Mouse (Mus musculus): ENCODE measurements around the gene Rsad1. TPM values are rescaled to one million over a fixed set of nuclear protein-coding genes. Genes with fewer than 3 reads are reported as not detected.

The Rsad1 gene
- polyA plus RNA-seq, 1 experiment from 2014 or later, result 2.8 TPM

DNA sequence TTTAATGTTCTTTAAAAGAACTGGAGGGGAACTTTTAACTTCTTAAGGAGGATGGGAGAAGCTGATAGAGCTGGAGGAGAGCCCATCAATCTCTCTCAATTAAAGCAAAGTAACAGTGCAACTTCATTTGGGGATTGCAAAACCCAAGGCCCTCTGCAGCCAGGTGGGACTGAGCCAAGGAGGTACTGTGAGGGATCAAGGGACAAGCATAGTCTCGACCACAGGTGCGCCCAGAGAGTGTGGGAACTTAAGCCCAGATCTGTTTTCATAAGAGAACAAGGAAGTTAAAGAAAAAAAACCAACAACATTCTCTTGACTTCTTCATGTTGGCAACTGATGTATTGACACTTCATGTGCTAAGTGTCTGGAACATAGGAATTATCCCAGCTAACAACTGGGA lies 26.0 kb upstream of the Rsad1 start:
- DNase-seq (ENCODE audit: low spot score), result no peak
- 73% methylated on average over 2 of the region's 2 CpGs for WGBS

DNA sequence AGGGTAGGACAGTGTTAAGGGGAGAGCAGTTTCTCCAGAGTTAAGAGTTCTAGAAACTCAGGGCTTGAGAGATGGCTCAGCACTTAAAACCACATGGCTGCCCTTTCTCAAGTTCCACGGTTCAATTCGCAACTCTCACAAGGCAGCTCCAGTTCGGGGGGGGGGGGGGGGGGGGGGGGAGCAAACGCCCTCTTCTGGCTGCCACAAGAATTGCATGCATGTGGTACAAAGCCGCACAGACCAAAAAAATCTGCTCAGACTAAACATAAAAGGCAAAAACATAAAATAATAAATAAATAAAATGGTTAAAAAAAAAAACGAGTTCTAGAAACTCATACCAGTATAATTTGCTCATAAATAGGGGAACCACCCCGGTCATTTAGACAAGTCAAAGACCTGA lies 25.5 kb upstream of the Rsad1 start:
- 23% methylated on average over 6 of the region's 7 CpGs for WGBS
- H3K4me1 ChIP-seq (ENCODE audit: control insufficient read depth, insufficient read depth, low read length), result no peaks in the 10 kb centered on the region
- ATAC-seq (ENCODE audit: low read depth) (no peak), DNase-seq (ENCODE audit: low spot score) (no peak)
- no peak overlapping the region for H3K4me2 ChIP-seq (ENCODE audit: low read depth, low read length)
- 0 out of 2 replicates have a peak, but pooled peaks cover 10% of the 10 kb centered on the region for H3K36me3 ChIP-seq (ENCODE audit: control insufficient read depth, insufficient read depth, low read length)
- no peak overlapping the region for H3K4me3 ChIP-seq (ENCODE audit: low read depth, low read length)
- no peak overlapping the region for H3K27ac ChIP-seq (replicated peaks; ENCODE audit: low read depth, low read length)
- no peak overlapping the region for H3K9ac ChIP-seq (ENCODE audit: low read depth, low read length)
- H3K9me3 ChIP-seq (ENCODE audit: control insufficient read depth, low read length), result no peaks in the 10 kb centered on the region
- H3K27me3 ChIP-seq (replicated peaks; ENCODE audit: control insufficient read depth, insufficient read depth, low read length), result no peaks in the 10 kb centered on the region

More for the DNA sequence above, 26.0 kb upstream of the Rsad1 start:
- Histone ChIP-seq H3K27me3 (replicated peaks; ENCODE audit: control insufficient read depth, insufficient read depth, low read length) (no peaks in the 10 kb centered on the region), H3K4me2 (ENCODE audit: low read depth, low read length) (no peak overlapping the region), H3K4me1 (ENCODE audit: control insufficient read depth, insufficient read depth, low read length) (no peaks in the 10 kb centered on the region), H3K9ac (ENCODE audit: low read depth, low read length) (no peak overlapping the region), H3K4me3 (ENCODE audit: low read depth, low read length) (no peak overlapping the region), H3K27ac (replicated peaks; ENCODE audit: low read depth, low read length) (no peak overlapping the region), H3K36me3 (ENCODE audit: control insufficient read depth, insufficient read depth, low read length) (0 out of 2 replicates have a peak, but pooled peaks cover 10% of the 10 kb centered on the region), H3K9me3 (ENCODE audit: control insufficient read depth, low read length) (no peaks in the 10 kb centered on the region)
- ATAC-seq (ENCODE audit: low read depth), result no peak

DNA sequence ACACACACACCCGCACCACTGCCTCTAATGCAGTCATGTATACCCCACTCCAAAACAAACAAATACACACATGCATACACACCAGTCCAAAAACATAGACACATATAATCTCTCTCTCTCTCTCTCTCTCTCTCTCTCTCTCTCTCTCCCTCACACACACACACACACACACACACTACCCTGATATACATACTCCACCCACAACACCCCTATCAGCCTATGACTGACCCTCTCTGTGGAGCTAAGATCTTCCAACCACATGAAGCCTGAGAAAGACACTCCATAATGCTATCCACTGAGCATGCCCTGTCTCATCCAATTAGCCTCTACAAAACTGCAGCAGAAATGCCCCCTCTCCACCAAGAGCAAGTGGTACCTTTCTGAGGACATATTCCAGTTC lies 22.8 kb upstream of the Rsad1 start:
- ATAC-seq (ENCODE audit: low read depth), result no peak
- Histone ChIP-seq H3K27me3 (replicated peaks; ENCODE audit: control insufficient read depth, insufficient read depth, low read length) (no peaks in the 10 kb centered on the region), H3K4me3 (ENCODE audit: low read depth, low read length) (no peak overlapping the region), H3K27ac (replicated peaks; ENCODE audit: low read depth, low read length) (no peak overlapping the region), H3K36me3 (ENCODE audit: control insufficient read depth, insufficient read depth, low read length) (peaks cover 27% of the 10 kb centered on the region; the same call in 1 of the 2 replicates), H3K9me3 (ENCODE audit: control insufficient read depth, low read length) (no peaks in the 10 kb centered on the region), H3K4me1 (ENCODE audit: control insufficient read depth, insufficient read depth, low read length) (no peaks in the 10 kb centered on the region), H3K9ac (ENCODE audit: low read depth, low read length) (no peak overlapping the region), H3K4me2 (ENCODE audit: low read depth, low read length) (no peak overlapping the region)
- 100% methylated on average over 1 of the region's 1 CpGs for WGBS
- no peak for DNase-seq (ENCODE audit: low spot score)

DNA sequence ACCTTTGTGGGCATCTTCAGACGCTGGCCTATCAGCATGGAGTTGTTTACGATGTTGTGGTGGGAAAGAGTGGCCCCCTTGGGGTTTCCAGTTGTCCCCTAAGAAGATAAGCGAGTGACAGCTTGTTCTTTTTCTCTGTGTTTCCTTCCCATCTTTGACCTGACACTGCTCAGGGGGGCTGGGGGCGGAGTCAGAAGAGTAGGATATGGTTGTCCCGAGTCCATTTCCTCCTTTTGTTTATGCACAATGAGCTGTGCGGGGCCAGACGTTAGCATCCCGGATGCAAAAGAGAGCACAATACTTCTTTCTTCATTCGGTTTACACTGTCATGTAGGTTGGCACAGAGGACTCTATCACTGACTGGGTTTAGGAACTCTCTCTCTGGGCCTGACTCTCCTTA lies 21.6 kb upstream of the Rsad1 start:
- WGBS, result 66% methylated on average over 9 of the region's 9 CpGs
- no peak overlapping the region for H3K4me3 ChIP-seq (ENCODE audit: low read depth, low read length)
- H3K4me1 ChIP-seq (ENCODE audit: control insufficient read depth, insufficient read depth, low read length), result no peaks in the 10 kb centered on the region
- DNase-seq (ENCODE audit: low spot score) (no peak), ATAC-seq (ENCODE audit: low read depth) (no peak)
- no peak overlapping the region for H3K27ac ChIP-seq (replicated peaks; ENCODE audit: low read depth, low read length)
- H3K4me2 ChIP-seq (ENCODE audit: low read depth, low read length), result no peak overlapping the region
- H3K27me3 ChIP-seq (replicated peaks; ENCODE audit: control insufficient read depth, insufficient read depth, low read length), result peaks cover 8% of the 10 kb centered on the region
- no peaks in the 10 kb centered on the region for H3K9me3 ChIP-seq (ENCODE audit: control insufficient read depth, low read length)
- no peak overlapping the region for H3K9ac ChIP-seq (ENCODE audit: low read depth, low read length)
- peaks cover 27% of the 10 kb centered on the region; the same call in 1 of the 2 replicates for H3K36me3 ChIP-seq (ENCODE audit: control insufficient read depth, insufficient read depth, low read length)

DNA sequence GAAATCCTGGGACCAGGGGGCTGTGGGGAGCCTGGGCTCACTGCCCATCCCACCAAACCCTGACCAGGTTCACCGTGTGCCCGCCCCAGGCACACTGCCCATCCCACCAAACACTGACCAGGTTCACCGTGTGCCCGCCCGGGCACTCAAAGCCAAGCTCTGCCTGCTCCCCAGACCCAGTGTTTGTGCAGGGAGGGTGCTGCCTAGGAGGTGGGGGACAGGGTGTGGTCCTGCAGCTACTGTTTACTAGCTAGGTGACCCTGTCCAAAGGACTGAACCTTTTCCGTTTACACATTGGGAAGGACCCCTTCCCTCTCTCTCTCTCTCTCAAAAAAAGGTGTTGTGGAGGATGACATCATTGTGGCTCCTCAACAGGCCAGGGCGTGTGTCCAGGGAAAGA lies 18.3 kb upstream of the Rsad1 start:
- no peak overlapping the region for H3K9ac ChIP-seq (ENCODE audit: low read depth, low read length)
- H3K27ac ChIP-seq (replicated peaks; ENCODE audit: low read depth, low read length), result no peak overlapping the region
- H3K4me3 ChIP-seq (ENCODE audit: low read depth, low read length), result no peak overlapping the region
- peaks cover 27% of the 10 kb centered on the region; the same call in 1 of the 2 replicates for H3K36me3 ChIP-seq (ENCODE audit: control insufficient read depth, insufficient read depth, low read length)
- 86% methylated on average over 4 of the region's 7 CpGs for WGBS
- no peaks in the 10 kb centered on the region for H3K9me3 ChIP-seq (ENCODE audit: control insufficient read depth, low read length)
- ATAC-seq (ENCODE audit: low read depth) (no peak), DNase-seq (ENCODE audit: low spot score) (no peak)
- peaks cover 23% of the 10 kb centered on the region for H3K27me3 ChIP-seq (replicated peaks; ENCODE audit: control insufficient read depth, insufficient read depth, low read length)
- H3K4me1 ChIP-seq (ENCODE audit: control insufficient read depth, insufficient read depth, low read length), result peaks cover 14% of the 10 kb centered on the region
- H3K4me2 ChIP-seq (ENCODE audit: low read depth, low read length), result peak overlapping the region; percentile 56; the same call in 1 of the 2 replicates

DNA sequence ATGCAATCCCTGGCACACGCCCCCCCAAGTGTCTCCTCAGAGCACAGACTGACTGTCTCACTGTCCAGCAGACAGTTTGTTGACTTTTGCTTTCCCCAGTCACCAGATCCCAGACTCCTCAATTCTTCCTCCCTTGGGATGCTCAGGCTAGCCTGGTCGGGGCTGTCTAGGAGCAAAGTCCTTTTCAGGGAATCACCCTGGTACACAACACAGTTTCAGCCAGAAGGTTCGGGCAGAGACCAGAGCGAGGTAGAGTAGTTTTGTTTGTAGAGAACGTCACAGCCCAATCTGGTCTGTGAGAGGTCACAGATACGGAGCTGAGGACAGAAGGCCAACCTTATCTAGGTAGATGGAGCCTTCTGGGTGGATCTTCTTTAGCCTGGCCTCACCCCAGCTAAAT lies 17.5 kb upstream of the Rsad1 start:
- WGBS, result 65% methylated on average over 6 of the region's 6 CpGs
- DNase-seq (ENCODE audit: low spot score), result no peak
- Histone ChIP-seq H3K4me3 (ENCODE audit: low read depth, low read length) (peak overlapping the region; percentile 28; the same call in 1 of the 2 replicates), H3K27ac (replicated peaks; ENCODE audit: low read depth, low read length) (no peak overlapping the region), H3K27me3 (replicated peaks; ENCODE audit: control insufficient read depth, insufficient read depth, low read length) (peaks cover 23% of the 10 kb centered on the region), H3K9ac (ENCODE audit: low read depth, low read length) (0 out of 2 replicates have a peak overlapping the region, but pooled peaks have one; percentile 25), H3K4me1 (ENCODE audit: control insufficient read depth, insufficient read depth, low read length) (peaks cover 14% of the 10 kb centered on the region), H3K9me3 (ENCODE audit: control insufficient read depth, low read length) (no peaks in the 10 kb centered on the region), H3K4me2 (ENCODE audit: low read depth, low read length) (peak overlapping the region; percentile 56; the same call in 1 of the 2 replicates), H3K36me3 (ENCODE audit: control insufficient read depth, insufficient read depth, low read length) (peaks cover 31% of the 10 kb centered on the region; the same call in 1 of the 2 replicates)
- no peak for ATAC-seq (ENCODE audit: low read depth)

DNA sequence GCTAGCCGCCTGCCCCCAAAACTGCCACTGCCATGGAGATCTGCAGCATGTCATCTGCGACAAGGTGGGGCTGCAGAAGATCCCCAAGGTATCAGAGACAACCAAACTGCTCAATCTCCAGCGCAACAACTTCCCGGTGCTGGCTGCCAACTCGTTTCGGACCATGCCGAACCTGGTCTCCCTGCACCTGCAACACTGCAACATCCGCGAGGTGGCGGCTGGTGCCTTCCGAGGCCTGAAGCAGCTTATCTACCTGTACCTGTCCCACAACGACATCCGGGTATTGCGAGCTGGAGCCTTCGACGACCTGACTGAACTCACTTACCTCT lies 16.1 kb upstream of the Rsad1 start:
- Histone ChIP-seq H3K9me3 (ENCODE audit: control insufficient read depth, low read length) (no peaks in the 10 kb centered on the region), H3K4me3 (ENCODE audit: low read depth, low read length) (peak overlapping the region; percentile 28), H3K9ac (ENCODE audit: low read depth, low read length) (peak overlapping the region; percentile 45), H3K4me1 (ENCODE audit: control insufficient read depth, insufficient read depth, low read length) (peaks cover 14% of the 10 kb centered on the region), H3K27ac (replicated peaks; ENCODE audit: low read depth, low read length) (no peak overlapping the region), H3K4me2 (ENCODE audit: low read depth, low read length) (peak overlapping the region; percentile 56), H3K36me3 (ENCODE audit: control insufficient read depth, insufficient read depth, low read length) (peaks cover 21% of the 10 kb centered on the region; the same call in 1 of the 2 replicates), H3K27me3 (replicated peaks; ENCODE audit: control insufficient read depth, insufficient read depth, low read length) (peaks cover 23% of the 10 kb centered on the region)
- no peak for DNase-seq (ENCODE audit: low spot score)
- WGBS, result 10% methylated on average over 15 of the region's 16 CpGs
- ATAC-seq (ENCODE audit: low read depth), result no peak

DNA sequence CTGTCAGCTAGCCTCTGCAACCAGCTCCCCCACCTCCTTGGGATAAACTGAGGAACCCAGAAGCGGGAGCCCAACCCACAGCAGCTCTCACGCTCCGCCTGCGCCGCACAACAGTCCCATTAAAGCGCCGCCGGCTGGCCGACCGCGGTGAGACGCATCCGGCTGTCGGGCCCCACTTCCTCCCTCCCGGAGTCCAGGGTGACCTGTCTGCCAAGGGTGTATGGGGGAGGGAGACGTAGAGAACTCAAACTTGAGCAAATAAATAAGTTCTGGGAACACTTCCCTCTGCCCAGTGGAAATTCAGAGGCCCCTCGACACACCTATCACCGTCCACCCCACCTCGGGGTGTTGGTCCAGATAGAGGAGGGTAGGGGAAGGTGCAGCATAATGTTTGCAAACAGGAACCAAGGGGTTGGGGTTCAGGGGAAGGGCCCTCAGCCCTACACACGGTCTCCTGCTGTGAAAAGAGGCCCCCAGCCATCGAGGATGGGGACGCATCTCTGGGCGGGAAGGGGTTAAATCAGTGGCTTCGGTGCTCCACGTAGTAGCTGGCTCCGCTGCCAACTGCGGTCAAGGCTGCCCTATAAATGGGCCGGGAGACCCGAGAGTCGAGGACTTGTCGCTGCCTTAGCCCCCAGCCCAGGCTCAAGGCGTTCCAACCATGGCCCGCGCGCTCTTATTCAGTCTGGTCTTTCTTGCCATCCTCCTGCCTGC lies 15.5 kb upstream of the Rsad1 start, which contains the start of gene Chad:
Chad (plus strand) TSS at position 611 of the 714 bp plus-strand sequence.
- DNase-seq (ENCODE audit: low spot score), result peak; percentile 63
- H3K9me3 ChIP-seq (ENCODE audit: control insufficient read depth, low read length), result no peaks in the 10 kb centered on the region
- peak; percentile 69 for ATAC-seq (ENCODE audit: low read depth)
- no peak within 1 kb of the TSS; the same call in 1 of the 2 replicates for H3K27ac ChIP-seq (replicated peaks; ENCODE audit: low read depth, low read length)
- H3K9ac ChIP-seq (ENCODE audit: low read depth, low read length), result peak within 1 kb of the TSS; percentile 45
- H3K27me3 ChIP-seq (replicated peaks; ENCODE audit: control insufficient read depth, insufficient read depth, low read length), result peaks cover 23% of the 10 kb centered on the region
- peak within 1 kb of the TSS; percentile 56 for H3K4me2 ChIP-seq (ENCODE audit: low read depth, low read length)
- H3K4me3 ChIP-seq (ENCODE audit: low read depth, low read length), result peak within 1 kb of the TSS; percentile 28
- 7% methylated on average over 31 of the region's 35 CpGs for WGBS
- H3K36me3 ChIP-seq (ENCODE audit: control insufficient read depth, insufficient read depth, low read length), result peaks cover 21% of the 10 kb centered on the region; the same call in 1 of the 2 replicates
- peaks cover 14% of the 10 kb centered on the region for H3K4me1 ChIP-seq (ENCODE audit: control insufficient read depth, insufficient read depth, low read length)
